Mouse (Mus musculus): ENCODE data around the gene Eras.
A peak's percentile ranks its signal among the peaks of the same experiment; 100 is the strongest.

The Eras gene

DNA sequence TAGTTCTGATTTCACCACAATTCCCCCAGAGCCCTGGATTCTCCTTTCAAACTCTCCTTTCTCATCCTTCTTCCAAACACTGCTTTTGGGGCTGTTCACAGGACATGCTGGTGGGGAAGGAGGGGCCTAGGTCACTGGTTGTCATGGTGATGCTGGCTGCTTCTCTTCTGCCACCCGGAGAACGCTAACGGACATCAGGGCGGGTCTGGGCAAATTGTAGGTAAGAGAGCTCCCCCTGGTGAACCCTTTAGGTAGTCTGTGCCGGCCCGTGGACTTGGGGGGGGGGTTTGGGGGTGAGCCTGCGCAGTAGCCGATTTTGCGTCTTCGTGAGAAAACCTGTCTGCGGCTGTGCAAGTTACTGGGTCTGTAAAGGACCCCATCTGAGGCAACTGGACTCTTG, 48.6 kb downstream of the Eras start:
- H3K27me3 ChIP-seq (ENCODE audit: control insufficient read depth, insufficient read depth, low read length, poor library complexity, severe bottlenecking), result no peaks in the 10 kb centered on the region
- peak; percentile 90 for DNase-seq (ENCODE audit: low read depth, low spot score)
- no peaks in the 10 kb centered on the region; the same call in 1 of the 2 replicates for H3K36me3 ChIP-seq (ENCODE audit: control insufficient read depth, insufficient read depth, low read length, poor library complexity, severe bottlenecking)

DNA sequence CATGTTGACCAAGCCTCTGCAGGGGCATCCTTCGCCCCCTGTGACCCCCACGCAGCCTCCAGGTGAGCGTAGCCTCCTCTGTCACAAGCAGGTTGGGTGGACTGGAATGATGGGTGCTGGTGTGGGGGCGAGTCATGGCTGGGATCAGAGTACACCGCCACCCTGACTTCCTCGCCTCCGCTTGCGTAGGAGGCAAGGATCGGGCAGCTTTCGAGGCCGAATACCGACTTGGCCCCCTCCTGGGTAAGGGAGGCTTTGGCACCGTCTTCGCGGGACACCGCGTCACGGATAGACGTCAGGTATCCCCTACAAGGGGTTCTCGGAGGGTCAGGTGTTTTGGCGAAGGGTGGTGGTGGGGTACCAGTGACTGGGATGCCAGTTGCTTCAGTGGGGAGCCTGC, 49.9 kb downstream of the Eras start:
- DNase-seq (ENCODE audit: low read depth, low spot score), result peak; percentile 31
- Histone ChIP-seq H3K36me3 (ENCODE audit: control insufficient read depth, insufficient read depth, low read length, poor library complexity, severe bottlenecking) (peaks cover 1% of the 10 kb centered on the region), H3K27me3 (ENCODE audit: control insufficient read depth, insufficient read depth, low read length, poor library complexity, severe bottlenecking) (no peaks in the 10 kb centered on the region)

DNA sequence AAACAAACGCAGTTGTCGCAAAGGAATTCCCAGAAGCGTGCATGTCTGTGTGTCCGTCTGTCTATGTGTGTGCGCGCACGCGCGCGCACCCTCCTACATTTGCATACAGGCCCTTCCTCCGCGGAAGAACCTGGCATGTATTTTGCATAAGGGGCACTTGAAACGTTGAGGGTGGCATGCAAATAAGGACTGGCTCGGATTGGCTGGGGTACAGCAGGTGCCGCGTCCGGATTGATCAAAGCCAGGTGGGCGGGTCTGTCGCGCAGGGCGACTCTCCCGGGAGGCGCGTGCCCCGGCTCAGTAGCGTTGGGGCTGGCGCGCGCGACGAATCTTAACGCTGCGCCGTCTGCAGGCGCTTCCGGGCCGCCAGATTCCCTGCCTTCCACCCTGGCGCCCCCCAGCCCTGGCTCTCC, 50.4 kb downstream of the Eras start, which contains the start of gene Pim2:
TSS of gene Pim2 (plus strand) at position 256 of the 413 bp plus-strand sequence.
- no peaks in the 10 kb centered on the region for H3K27me3 ChIP-seq (ENCODE audit: control insufficient read depth, insufficient read depth, low read length, poor library complexity, severe bottlenecking)
- peak; percentile 93 for DNase-seq (ENCODE audit: low read depth, low spot score)
- peaks cover 1% of the 10 kb centered on the region for H3K36me3 ChIP-seq (ENCODE audit: control insufficient read depth, insufficient read depth, low read length, poor library complexity, severe bottlenecking)
